Comparison of ENCODE assay signal across 8 mouse cellular contexts in genomic region chr13:107168599-107169149, GRCm38 (mm10).
DNase-seq lines count a peak whose midpoint lies in the region; ATAC-seq lines count a peak whose summit lies in the region.

No protein-coding gene starts in this region.

- 0 out of 2 replicates have a peak, but pooled peaks have one; percentile 64 for ATAC-seq in embryonic facial prominence, embryonic 13.5 days (ENCODE audit: insufficient number of reproducible peaks, insufficient read depth, low FRiP score, low TSS enrichment, low read depth)
- ATAC-seq in heart, embryonic 14.5 days (ENCODE audit: insufficient number of reproducible peaks, insufficient read depth, low FRiP score, low read depth) = no peak
- peak; percentile 84 for ATAC-seq in kidney, embryonic 16.5 days (ENCODE audit: low FRiP score, low TSS enrichment)
- peak; percentile 78; the same call in 1 of the 2 replicates for ATAC-seq in midbrain, embryonic 14.5 days (ENCODE audit: low FRiP score, low TSS enrichment)

- peak overlapping the region; percentile 71 for H3K4me2 ChIP-seq in embryonic facial prominence, embryonic 13.5 days
- H3K4me2 ChIP-seq in heart, embryonic 14.5 days (ENCODE audit: low read length) = peak overlapping the region; percentile 67
- H3K4me2 ChIP-seq in kidney, embryonic 16.5 days (replicated peaks; ENCODE audit: low read depth, low read length) = peak overlapping the region; percentile 61
- H3K4me2 ChIP-seq in midbrain, embryonic 14.5 days (ENCODE audit: low read length) = peak overlapping the region; percentile 68

- H3K4me3 ChIP-seq in embryonic facial prominence, embryonic 13.5 days = peak overlapping the region; percentile 43
- peak overlapping the region; percentile 28 to 39 for H3K4me3 ChIP-seq in heart, embryonic 14.5 days (ENCODE audit: control insufficient read depth in 1 of 2, insufficient read depth in 1 of 2, low read depth in 1 of 2, low read length in 2 of 2)
- H3K4me3 ChIP-seq in kidney, embryonic 16.5 days (ENCODE audit: low read length) = peak overlapping the region; percentile 42
- H3K4me3 ChIP-seq in midbrain, embryonic 14.5 days (replicated peaks; ENCODE audit: low read depth, low read length) = peak overlapping the region; percentile 35

- H3K9ac ChIP-seq in embryonic facial prominence, embryonic 13.5 days = peak overlapping the region; percentile 64
- peak overlapping the region; percentile 44 for H3K9ac ChIP-seq in heart, embryonic 14.5 days (ENCODE audit: low read length)
- H3K9ac ChIP-seq in kidney, embryonic 16.5 days (replicated peaks; ENCODE audit: low read length) = peak overlapping the region; percentile 39
- peak overlapping the region; percentile 55 for H3K9ac ChIP-seq in midbrain, embryonic 14.5 days (replicated peaks; ENCODE audit: low read length)

- DNase-seq in spleen, postnatal 36 days (ENCODE audit: low spot score in 2 of 2) = peak; percentile 2 to 11
- DNase-seq in spleen, postnatal 14 days (ENCODE audit: low spot score in 2 of 2) = no peak
- DNase-seq in liver = peak; percentile 25
- peak; percentile 80 for DNase-seq in midbrain, embryonic 14.5 days
- DNase-seq in spleen, postnatal 4 days (ENCODE audit: low spot score in 2 of 2) = peak; percentile 19 to 62

- WGBS in embryonic facial prominence, embryonic 13.5 days = 8% methylated on average over 15 of the region's 15 CpGs
- WGBS in heart, embryonic 14.5 days = 16% methylated on average over 15 of the region's 15 CpGs
- 10% methylated on average over 15 of the region's 15 CpGs for WGBS in kidney, embryonic 16.5 days
- WGBS in midbrain, embryonic 14.5 days = 3% methylated on average over 15 of the region's 15 CpGs

- no peaks in the 10 kb centered on the region for H3K27me3 ChIP-seq in embryonic facial prominence, embryonic 13.5 days
- H3K27me3 ChIP-seq in heart, embryonic 14.5 days (ENCODE audit: control insufficient read depth, insufficient read depth, low read length) = no peaks in the 10 kb centered on the region
- H3K27me3 ChIP-seq in kidney, embryonic 16.5 days (ENCODE audit: insufficient read depth, low read length) = no peaks in the 10 kb centered on the region; the same call in 1 of the 2 replicates
- no peaks in the 10 kb centered on the region for H3K27me3 ChIP-seq in midbrain, embryonic 14.5 days (ENCODE audit: control insufficient read depth, insufficient read depth, low read length)

- H3K9me3 ChIP-seq in embryonic facial prominence, embryonic 13.5 days = no peaks in the 10 kb centered on the region
- H3K9me3 ChIP-seq in heart, embryonic 14.5 days (ENCODE audit: control insufficient read depth, low read length) = no peaks in the 10 kb centered on the region
- H3K9me3 ChIP-seq in kidney, embryonic 16.5 days (ENCODE audit: low read length) = no peaks in the 10 kb centered on the region
- no peaks in the 10 kb centered on the region for H3K9me3 ChIP-seq in midbrain, embryonic 14.5 days (ENCODE audit: control insufficient read depth, low read length)

- H3K36me3 ChIP-seq in embryonic facial prominence, embryonic 13.5 days = no peaks in the 10 kb centered on the region
- no peaks in the 10 kb centered on the region for H3K36me3 ChIP-seq in heart, embryonic 14.5 days (ENCODE audit: control insufficient read depth, insufficient read depth, low read length)
- H3K36me3 ChIP-seq in kidney, embryonic 16.5 days (ENCODE audit: insufficient read depth, low read length) = no peaks in the 10 kb centered on the region
- no peaks in the 10 kb centered on the region for H3K36me3 ChIP-seq in midbrain, embryonic 14.5 days (ENCODE audit: control insufficient read depth, insufficient read depth, low read length)

- peaks cover 4% of the 10 kb centered on the region; the same call in 1 of the 2 replicates for H3K4me1 ChIP-seq in embryonic facial prominence, embryonic 13.5 days
- peaks cover 0 to 7% of the 10 kb centered on the region in 2 experiments; a peak in 2 of 4 replicates for H3K4me1 ChIP-seq in heart, embryonic 14.5 days (ENCODE audit: control insufficient read depth in 2 of 2, insufficient read depth in 2 of 2, low read length in 2 of 2)
- no peaks in the 10 kb centered on the region; the same call in 1 of the 2 replicates for H3K4me1 ChIP-seq in kidney, embryonic 16.5 days (ENCODE audit: insufficient read depth, low read length)
- H3K4me1 ChIP-seq in midbrain, embryonic 14.5 days (ENCODE audit: control insufficient read depth, insufficient read depth, low read length) = peaks cover 15% of the 10 kb centered on the region; the same call in 1 of the 2 replicates

- no peak overlapping the region for H3K27ac ChIP-seq in embryonic facial prominence, embryonic 13.5 days
- no peak overlapping the region for H3K27ac ChIP-seq in heart, embryonic 14.5 days (replicated peaks in 1 of 2; ENCODE audit: control insufficient read depth in 1 of 2, insufficient read depth in 1 of 2, low read depth in 2 of 2, low read length in 2 of 2)
- H3K27ac ChIP-seq in kidney, embryonic 16.5 days (ENCODE audit: low read length) = no peak overlapping the region
- H3K27ac ChIP-seq in midbrain, embryonic 14.5 days (replicated peaks; ENCODE audit: low read depth, low read length) = peak overlapping the region; percentile 76

Comparison
In these comparisons a context has a peak if more than half of its experiments do, and no peak if none do; other contexts are left out.
1. DNase-seq: peak in spleen, postnatal 36 days (2 of 2), liver (single experiment), midbrain, embryonic 14.5 days (single experiment) and spleen, postnatal 4 days (2 of 2); none in spleen, postnatal 14 days (0 of 2).
2. Peak in every context shown above with its lines, with median percentiles within 50 percentile points of each other: H3K4me2 ChIP-seq, H3K4me3 ChIP-seq and H3K9ac ChIP-seq.